Mouse (Mus musculus): Measurements from ENCODE around the gene Nhsl1. TPM values are rescaled to one million over a fixed set of nuclear protein-coding genes. Genes with fewer than 3 reads are reported as not detected.

Nhsl1 gene
- polyA plus RNA-seq, 1 experiment from 2014 or later = 16.6 TPM

DNA sequence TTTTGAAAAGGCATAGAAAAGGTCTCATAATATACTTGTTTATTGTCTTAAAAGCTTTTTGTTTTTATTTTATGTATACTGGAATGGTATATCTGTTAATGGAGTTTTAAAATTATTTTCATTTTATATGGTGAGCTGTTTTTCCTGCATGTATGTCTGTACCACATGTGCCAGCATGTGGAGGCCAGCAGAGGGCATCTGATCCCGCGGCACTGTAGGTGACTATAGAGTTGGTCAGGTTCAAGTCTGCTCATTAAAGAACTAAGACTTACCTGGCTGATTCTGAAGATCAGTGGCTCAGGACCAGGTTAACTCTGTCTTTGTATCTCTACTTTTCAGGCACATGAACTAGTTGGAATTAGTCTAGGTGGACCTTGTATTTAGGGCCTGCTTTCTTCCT lies 253.8 kb downstream of the Nhsl1 start:
- H3K27ac ChIP-seq (replicated peaks) = no peak overlapping the region
- no peaks in the 10 kb centered on the region for H3K4me1 ChIP-seq
- no peak overlapping the region for H3K4me2 ChIP-seq (replicated peaks)
- no peaks in the 10 kb centered on the region for H3K36me3 ChIP-seq
- no peak overlapping the region for H3K4me3 ChIP-seq
- H3K9ac ChIP-seq (replicated peaks) = no peak overlapping the region
- no peaks in the 10 kb centered on the region for H3K9me3 ChIP-seq
- WGBS = 61% methylated on average over 2 of the region's 2 CpGs
- no peaks in the 10 kb centered on the region for H3K27me3 ChIP-seq
- no peak for ATAC-seq (replicated peaks)

Other genes with a start within 250 kb of the Nhsl1 start
- 0.20 TPM in 2 replicates for gene Ect2l, start 108.1 kb upstream of the Nhsl1 start, polyA plus RNA-seq (2015; fragmentation: Nextera tagmentation; extraction: Ambion mirVana)
- gene Ccdc28a, start 84.0 kb upstream of the Nhsl1 start, polyA plus RNA-seq (2015; fragmentation: Nextera tagmentation; extraction: Ambion mirVana) = 8.5 and 9.3 TPM in 2 replicates
- 5.3 and 6.5 TPM in 2 replicates for gene Hebp2, start 227.1 kb downstream of the Nhsl1 start, polyA plus RNA-seq (2015; fragmentation: Nextera tagmentation; extraction: Ambion mirVana)